Mouse (Mus musculus): ENCODE results near the gene Ttll5.

- TF ChIP-seq CTCF (IDR thresholded peaks at IDR 0.05) (no peak), POLR2A (IDR thresholded peaks at IDR 0.05; ENCODE audit: insufficient read depth, low read depth, low read length) (no peak), EP300 (IDR thresholded peaks at IDR 0.05; ENCODE audit: insufficient read depth, low read depth, low read length) (no peak)
Measured at GRCm38 (mm10) chr12:85985524-85985923, 161.1 kb downstream of the Ttll5 start.
